8 mouse cellular contexts compared by ENCODE assay signal in the genomic region with DNA sequence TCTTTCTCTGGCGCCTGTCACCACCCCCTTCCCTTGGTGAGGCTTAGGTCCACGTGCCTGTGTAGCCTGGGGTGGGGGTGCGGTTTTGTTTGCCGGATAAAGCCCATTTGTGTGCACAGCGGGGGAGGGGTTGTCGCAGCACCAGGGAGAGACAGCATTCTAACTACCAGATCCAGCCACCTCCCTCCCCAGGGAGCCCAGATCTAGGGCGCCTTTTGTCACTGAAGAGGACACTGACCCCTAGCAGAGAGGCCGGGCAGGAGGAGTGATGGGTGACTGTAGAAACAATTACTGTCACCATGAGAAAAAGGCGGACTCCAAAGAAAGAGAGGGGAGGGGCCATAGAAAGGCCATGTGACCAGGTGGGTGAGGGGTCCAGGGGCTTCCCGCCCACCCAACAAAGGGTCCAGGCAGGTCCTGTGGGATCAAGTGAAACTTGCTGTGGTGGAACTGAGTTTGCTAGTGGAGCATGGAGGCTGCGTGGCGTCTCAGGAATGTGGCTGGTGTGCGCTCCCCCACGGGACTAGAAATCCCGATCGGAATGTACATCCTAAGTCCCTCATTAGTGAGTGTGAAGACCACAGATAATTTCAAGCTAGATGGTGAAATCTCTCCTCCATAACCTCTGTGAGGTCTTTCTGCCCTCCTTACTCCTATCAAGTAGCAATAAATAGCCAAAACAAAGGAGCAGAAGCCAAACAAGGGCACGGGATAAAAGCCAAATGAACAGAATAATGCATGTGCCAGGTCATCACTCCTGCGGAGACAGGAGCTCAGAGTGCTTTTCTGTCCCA. TPM values are rescaled to one million over a fixed set of nuclear protein-coding genes. Genes with fewer than 3 reads are reported as not detected.
DNase-seq lines count a peak whose midpoint lies in the region; ATAC-seq and TF ChIP-seq lines count a peak whose summit lies in the region.

No protein-coding gene starts in this region.

- peak; percentile 13 for DNase-seq in gastrocnemius, postnatal 14 days
- DNase-seq in gastrocnemius, postnatal 4 days (ENCODE audit: low spot score in 2 of 2) = no peak
- peak; percentile 72 for DNase-seq in liver, postnatal 0 days
- no peak for DNase-seq in adipocyte (ENCODE audit: low spot score)

- H3K36me3 ChIP-seq in intestine, embryonic 16.5 days (ENCODE audit: control insufficient read depth, insufficient read depth, low read length) = no peaks in the 10 kb centered on the region
- H3K36me3 ChIP-seq in liver, postnatal 0 days (replicated peaks; ENCODE audit: insufficient read depth, low read length) = no peaks in the 10 kb centered on the region
- H3K36me3 ChIP-seq in neural tube, embryonic 15.5 days = no peaks in the 10 kb centered on the region

- H3K27ac ChIP-seq in intestine, embryonic 16.5 days (ENCODE audit: low read length) = no peak overlapping the region
- H3K27ac ChIP-seq in liver, postnatal 0 days (ENCODE audit: low read depth) = peak overlapping the region; percentile 88
- no peak overlapping the region for H3K27ac ChIP-seq in neural tube, embryonic 15.5 days (replicated peaks)

- no peak for TF ChIP-seq CTCF in liver, postnatal 0 days (IDR thresholded peaks at IDR 0.05; ENCODE audit: low read depth)

- WGBS in intestine, embryonic 16.5 days = 2% methylated on average over 18 of the region's 18 CpGs
- 1% methylated on average over 18 of the region's 18 CpGs for WGBS in liver, postnatal 0 days (ENCODE audit: insufficient replicate concordance)
- under 1% methylated on average over 18 of the region's 18 CpGs for WGBS in neural tube, embryonic 15.5 days

- H3K4me3 ChIP-seq in intestine, embryonic 16.5 days (ENCODE audit: low read length) = peak overlapping the region; percentile 29
- H3K4me3 ChIP-seq in liver, postnatal 0 days (ENCODE audit: low read depth, low read length) = peak overlapping the region; percentile 31; the same call in 1 of the 2 replicates
- H3K4me3 ChIP-seq in neural tube, embryonic 15.5 days (replicated peaks) = peak overlapping the region; percentile 36

- no peak for TF ChIP-seq EP300 in liver, postnatal 0 days (IDR thresholded peaks at IDR 0.05; ENCODE audit: low read depth)

- intact Hi-C loops in gastrocnemius, postnatal 14 days (cut with DNase I; ENCODE audit: low total_unique reads) = loop anchor here (5.0 kb wide), 1 partner anchor 43 kb away; no protein-coding TSS in a partner anchor

- peak overlapping the region; percentile 61 for H3K4me2 ChIP-seq in intestine, embryonic 16.5 days (ENCODE audit: low read depth, low read length)
- peak overlapping the region; percentile 75 for H3K4me2 ChIP-seq in liver, postnatal 0 days (ENCODE audit: low read depth, low read length)
- peak overlapping the region; percentile 69 for H3K4me2 ChIP-seq in neural tube, embryonic 15.5 days

- no peaks in the 10 kb centered on the region for H3K9me3 ChIP-seq in intestine, embryonic 16.5 days (ENCODE audit: control insufficient read depth, low read length)
- H3K9me3 ChIP-seq in liver, postnatal 0 days (ENCODE audit: low read length) = no peaks in the 10 kb centered on the region
- H3K9me3 ChIP-seq in neural tube, embryonic 15.5 days (replicated peaks) = no peaks in the 10 kb centered on the region

- no peaks in the 10 kb centered on the region for H3K27me3 ChIP-seq in intestine, embryonic 16.5 days (replicated peaks; ENCODE audit: control insufficient read depth, insufficient read depth, low read length)
- H3K27me3 ChIP-seq in liver, postnatal 0 days (ENCODE audit: insufficient read depth, low read length) = peaks cover 37% of the 10 kb centered on the region
- peaks cover 18% of the 10 kb centered on the region for H3K27me3 ChIP-seq in neural tube, embryonic 15.5 days (replicated peaks)

- peaks cover 19% of the 10 kb centered on the region for H3K4me1 ChIP-seq in intestine, embryonic 16.5 days (ENCODE audit: control insufficient read depth, insufficient read depth, low read length)
- H3K4me1 ChIP-seq in liver, postnatal 0 days (ENCODE audit: insufficient read depth) = peaks cover 27% of the 10 kb centered on the region
- H3K4me1 ChIP-seq in neural tube, embryonic 15.5 days = peaks cover 34% of the 10 kb centered on the region

- ATAC-seq in activated CD4-positive, CD25-positive, alpha-beta regulatory T cell, adult 4 months = peak; percentile 41
- ATAC-seq in granulocyte monocyte progenitor cell, adult 5-6 weeks (replicated peaks; ENCODE audit: poor library complexity, severe bottlenecking) = peak; percentile 22; the same call in 1 of the 2 replicates
- ATAC-seq in intestine, embryonic 16.5 days = peak; percentile 49
- peak; percentile 51 for ATAC-seq in liver, postnatal 0 days
- ATAC-seq in neural tube, embryonic 15.5 days (ENCODE audit: low FRiP score) = peak; percentile 24; the same call in 1 of the 2 replicates

- H3K9ac ChIP-seq in intestine, embryonic 16.5 days (ENCODE audit: low read depth, low read length) = peak overlapping the region; percentile 51
- peak overlapping the region; percentile 64; the same call in 1 of the 2 replicates for H3K9ac ChIP-seq in liver, postnatal 0 days (replicated peaks)
- peak overlapping the region; percentile 26; the same call in 1 of the 2 replicates for H3K9ac ChIP-seq in neural tube, embryonic 15.5 days (replicated peaks)

RNA-seq across cellular contexts. Expression of a gene that starts 0.9 kb away (rescaled TPM):
- total RNA-seq in gastrocnemius, postnatal 14 days (2021) = 10 to 100 TPM; 39.2 to 64.9 TPM
- total RNA-seq in gastrocnemius, postnatal 4 days (2021) = 10 to 100 TPM; 27.0 to 27.2 TPM
- not detected for polyA plus RNA-seq in activated CD4-positive, CD25-positive, alpha-beta regulatory T cell, adult 4 months (2017; shearing (Covaris generic))
- not detected in 2 replicates for total RNA-seq in granulocyte monocyte progenitor cell, adult 5-6 weeks (2014; fragmentation: Nextera tagmentation)
- not detected in 2 replicates for total RNA-seq in granulocyte monocyte progenitor cell, adult 5-6 weeks (2017)
- polyA plus RNA-seq in intestine, embryonic 16.5 days (2015; fragmentation: Nextera tagmentation; extraction: Ambion mirVana) = 0.76 and 1.1 TPM in 2 replicates
- 15.2 and 17.3 TPM in 2 replicates for polyA plus RNA-seq in liver, postnatal 0 days (2015; fragmentation: Nextera tagmentation; extraction: Ambion mirVana)
- 1.3 and 1.8 TPM in 2 replicates for polyA plus RNA-seq in neural tube, embryonic 15.5 days (2015; fragmentation: Nextera tagmentation; extraction: Ambion mirVana)

RNA-seq across cellular contexts. Expression of a gene that starts 11.6 kb away (rescaled TPM):
- 10 to 100 TPM; 53.0 to 56.6 TPM for total RNA-seq in gastrocnemius, postnatal 14 days (2021)
- 10 to 100 TPM; 91.3 to 95.8 TPM for total RNA-seq in gastrocnemius, postnatal 4 days (2021)
- 10 to 100 TPM; 32.2 to 44.2 TPM for polyA plus RNA-seq in activated CD4-positive, CD25-positive, alpha-beta regulatory T cell, adult 4 months (2017; shearing (Covaris generic))
- 67.0 and 69.0 TPM in 2 replicates for total RNA-seq in granulocyte monocyte progenitor cell, adult 5-6 weeks (2014; fragmentation: Nextera tagmentation)
- 31.8 and 42.8 TPM in 2 replicates for total RNA-seq in granulocyte monocyte progenitor cell, adult 5-6 weeks (2017)
- polyA plus RNA-seq in intestine, embryonic 16.5 days (2015; fragmentation: Nextera tagmentation; extraction: Ambion mirVana) = 47.7 and 55.6 TPM in 2 replicates
- 17.1 and 22.9 TPM in 2 replicates for polyA plus RNA-seq in liver, postnatal 0 days (2015; fragmentation: Nextera tagmentation; extraction: Ambion mirVana)
- 31.0 and 39.5 TPM in 2 replicates for polyA plus RNA-seq in neural tube, embryonic 15.5 days (2015; fragmentation: Nextera tagmentation; extraction: Ambion mirVana)

RNA-seq across cellular contexts. Expression of a gene that starts 13.5 kb away (rescaled TPM):
- total RNA-seq in gastrocnemius, postnatal 14 days (2021) = 10 to 100 TPM; 14.2 to 17.0 TPM
- total RNA-seq in gastrocnemius, postnatal 4 days (2021) = 10 to 100 TPM; 14.4 to 26.0 TPM
- 1 to 10 TPM; 1.2 to 1.5 TPM for polyA plus RNA-seq in activated CD4-positive, CD25-positive, alpha-beta regulatory T cell, adult 4 months (2017; shearing (Covaris generic))
- 36.7 and 51.1 TPM in 2 replicates for total RNA-seq in granulocyte monocyte progenitor cell, adult 5-6 weeks (2014; fragmentation: Nextera tagmentation)
- total RNA-seq in granulocyte monocyte progenitor cell, adult 5-6 weeks (2017) = 57.2 and 65.2 TPM in 2 replicates
- 18.4 and 19.8 TPM in 2 replicates for polyA plus RNA-seq in intestine, embryonic 16.5 days (2015; fragmentation: Nextera tagmentation; extraction: Ambion mirVana)
- 7.6 and 7.9 TPM in 2 replicates for polyA plus RNA-seq in liver, postnatal 0 days (2015; fragmentation: Nextera tagmentation; extraction: Ambion mirVana)
- polyA plus RNA-seq in neural tube, embryonic 15.5 days (2015; fragmentation: Nextera tagmentation; extraction: Ambion mirVana) = 23.8 and 25.3 TPM in 2 replicates

RNA-seq across cellular contexts. Expression of a gene that starts 23.3 kb away (rescaled TPM):
- 1 to 10 TPM in 1 of 2 experiments, under 1 TPM in 1; 0.90 to 1.7 TPM for total RNA-seq in gastrocnemius, postnatal 14 days (2021)
- 1 to 10 TPM; 1.0 to 1.6 TPM for total RNA-seq in gastrocnemius, postnatal 4 days (2021)
- 1 to 10 TPM; 4.4 to 7.0 TPM for polyA plus RNA-seq in activated CD4-positive, CD25-positive, alpha-beta regulatory T cell, adult 4 months (2017; shearing (Covaris generic))
- total RNA-seq in granulocyte monocyte progenitor cell, adult 5-6 weeks (2014; fragmentation: Nextera tagmentation) = 2.6 and 4.6 TPM in 2 replicates
- total RNA-seq in granulocyte monocyte progenitor cell, adult 5-6 weeks (2017) = 0.90 and 4.0 TPM in 2 replicates
- polyA plus RNA-seq in intestine, embryonic 16.5 days (2015; fragmentation: Nextera tagmentation; extraction: Ambion mirVana) = 6.4 and 7.6 TPM in 2 replicates
- polyA plus RNA-seq in liver, postnatal 0 days (2015; fragmentation: Nextera tagmentation; extraction: Ambion mirVana) = 0.77 and 1.00 TPM in 2 replicates
- polyA plus RNA-seq in neural tube, embryonic 15.5 days (2015; fragmentation: Nextera tagmentation; extraction: Ambion mirVana) = 4.3 and 4.5 TPM in 2 replicates

RNA-seq across cellular contexts. Expression of a gene that starts 23.7 kb away (rescaled TPM):
- total RNA-seq in gastrocnemius, postnatal 14 days (2021) = 10 to 100 TPM; 74.2 to 78.4 TPM
- 100 to 1,000 TPM; 125 to 126 TPM for total RNA-seq in gastrocnemius, postnatal 4 days (2021)
- 100 to 1,000 TPM; 162 to 218 TPM for polyA plus RNA-seq in activated CD4-positive, CD25-positive, alpha-beta regulatory T cell, adult 4 months (2017; shearing (Covaris generic))
- 159 and 191 TPM in 2 replicates for total RNA-seq in granulocyte monocyte progenitor cell, adult 5-6 weeks (2014; fragmentation: Nextera tagmentation)
- total RNA-seq in granulocyte monocyte progenitor cell, adult 5-6 weeks (2017) = 445 and 523 TPM in 2 replicates
- polyA plus RNA-seq in intestine, embryonic 16.5 days (2015; fragmentation: Nextera tagmentation; extraction: Ambion mirVana) = 140 and 150 TPM in 2 replicates
- 92.0 and 98.4 TPM in 2 replicates for polyA plus RNA-seq in liver, postnatal 0 days (2015; fragmentation: Nextera tagmentation; extraction: Ambion mirVana)
- 99.6 and 157 TPM in 2 replicates for polyA plus RNA-seq in neural tube, embryonic 15.5 days (2015; fragmentation: Nextera tagmentation; extraction: Ambion mirVana)

Comparison
In these comparisons a context has a peak if more than half of its experiments do, and no peak if none do; other contexts are left out.
1. DNase-seq: peak in gastrocnemius, postnatal 14 days (single experiment) and liver, postnatal 0 days (single experiment); none in gastrocnemius, postnatal 4 days (0 of 2) and adipocyte (single experiment).
2. Peak in every context shown above with its lines, with median percentiles within 50 percentile points of each other: ATAC-seq, H3K4me2 ChIP-seq, H3K4me3 ChIP-seq and H3K9ac ChIP-seq.